Mouse (Mus musculus) cerebellum, adult 8-10 months (tissue): ENCODE measurements around the gene Lyrm7.
A peak's percentile ranks its signal among the peaks of the same experiment; 100 is the strongest.
"Not testable (repeated sequence)": the region's sequence is repeated elsewhere in the genome, so short reads cannot be mapped to it uniquely, and the experiment has no call there.

Experiments
- DNase-seq: peaks from one replicate; pipeline ENCODE4 v3.0.0; 2022

Lyrm7 gene

DNA sequence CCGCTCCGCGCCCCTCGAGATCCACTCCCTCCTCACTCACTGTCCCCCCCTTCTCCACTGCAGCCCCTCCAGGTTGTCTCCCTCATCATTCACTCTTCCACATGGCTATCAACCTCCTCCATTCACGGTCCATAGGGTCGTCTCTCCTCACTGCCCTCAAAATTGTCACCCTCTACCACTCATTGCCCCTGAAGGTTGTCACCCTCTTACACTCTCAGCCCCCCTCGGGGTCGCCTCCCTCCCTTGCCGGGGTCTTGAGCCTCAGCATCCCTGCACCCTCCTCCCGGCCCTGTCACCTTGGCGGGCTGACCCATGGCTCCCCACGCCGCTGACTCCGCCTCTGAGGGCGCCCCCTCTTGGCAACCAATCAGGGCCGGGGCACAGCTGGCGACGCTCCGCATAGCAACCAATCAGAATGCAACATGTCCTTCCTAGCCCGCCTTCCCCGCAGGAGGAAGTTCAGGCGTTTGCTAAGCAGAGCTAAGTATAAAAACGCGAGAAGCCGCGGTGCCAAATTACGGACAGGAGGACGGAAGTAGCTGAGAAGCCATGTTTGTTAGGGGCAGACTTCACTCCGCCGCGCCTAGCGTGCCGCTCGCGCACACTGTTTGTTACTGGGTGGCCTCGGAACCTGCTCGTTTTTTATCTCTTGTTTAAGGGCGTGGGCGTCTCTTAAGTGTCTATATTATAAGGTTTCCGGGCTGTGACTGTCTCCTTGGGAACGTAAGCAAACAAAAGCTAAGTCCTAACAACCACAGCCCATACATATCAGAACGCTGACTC is at the start of gene Lyrm7:
Lyrm7 (minus strand) TSS at position 661 of the 783 bp plus-strand sequence.
- peak; percentile 98 for DNase-seq

DNA sequence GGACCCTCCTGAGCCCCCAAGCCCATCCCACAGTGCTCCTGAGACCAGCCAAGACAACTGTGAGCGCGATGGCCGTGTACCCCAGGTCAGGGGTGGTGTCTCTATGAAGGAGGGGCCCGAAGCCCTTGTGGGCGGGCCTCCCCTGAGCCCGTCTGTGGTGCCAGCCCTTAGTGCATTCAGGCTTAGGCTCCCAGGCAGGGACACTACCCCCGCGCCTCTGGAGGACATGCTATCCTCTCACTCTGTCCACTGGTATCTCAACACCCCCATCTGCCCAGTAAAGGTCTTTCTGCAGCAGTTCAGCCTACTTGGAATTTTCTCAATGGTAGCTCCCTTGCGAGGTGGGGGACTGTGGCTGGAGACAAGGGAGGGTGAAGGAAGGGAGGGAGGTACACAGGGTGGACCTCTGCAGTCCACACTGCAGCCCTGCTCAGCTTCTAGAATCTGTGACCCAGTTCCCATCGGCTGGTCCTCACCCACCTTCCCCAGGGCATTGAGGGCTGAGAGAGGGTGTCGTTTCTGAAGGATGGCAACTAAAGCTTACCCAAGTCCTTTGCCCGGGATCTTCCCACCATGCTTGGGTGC is 49.5 kb upstream of the Lyrm7 start:
- no peak for DNase-seq

DNA sequence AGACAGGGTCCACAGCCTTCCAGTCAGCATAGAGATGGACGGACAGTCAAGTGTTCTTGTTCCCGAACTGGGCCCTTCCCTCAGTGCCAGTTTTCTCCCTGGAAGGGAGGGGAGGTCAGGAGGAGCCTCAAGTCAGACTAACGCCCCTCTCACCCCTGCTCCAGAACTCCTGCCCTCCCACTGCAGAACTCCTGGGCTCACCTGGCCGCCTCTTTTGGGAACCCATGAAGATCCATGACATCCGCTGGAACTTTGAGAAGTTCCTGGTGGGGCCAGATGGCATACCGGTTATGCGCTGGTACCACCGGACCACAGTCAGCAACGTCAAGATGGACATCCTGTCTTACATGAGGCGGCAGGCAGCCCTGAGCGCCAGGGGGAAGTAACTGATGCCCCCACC is 48.6 kb upstream of the Lyrm7 start:
- DNase-seq = no peak

GRCm38 (mm10) chr11:54907259-54907658 is 46.5 kb upstream of the Lyrm7 start:
- DNase-seq = no peak

DNA sequence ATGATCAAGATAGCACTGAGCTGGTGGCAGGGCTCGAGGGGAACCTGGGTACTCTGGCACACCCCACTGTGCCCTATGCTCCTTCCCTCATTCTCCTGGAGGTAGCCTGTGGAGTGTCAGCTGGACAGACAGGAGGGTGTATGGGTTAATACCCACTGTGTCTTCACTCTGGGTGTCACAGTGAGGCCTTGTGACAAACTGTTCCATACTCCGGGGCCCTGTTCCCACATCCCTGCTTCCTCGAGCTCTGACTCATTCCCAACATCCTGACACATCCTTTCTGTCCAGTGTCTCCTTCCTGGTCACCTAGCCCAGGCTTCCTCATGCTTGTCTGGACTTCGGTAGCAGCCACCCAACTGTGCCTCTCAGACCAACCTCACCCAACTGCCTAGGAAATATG is 45.8 kb upstream of the Lyrm7 start:
- no peak for DNase-seq

GRCm38 (mm10) chr11:54905931-54906330 is 45.2 kb upstream of the Lyrm7 start:
- DNase-seq = no peak

- DNase-seq = no peak
Observed at GRCm38 (mm10) chr11:54905086-54905485, 44.4 kb upstream of the Lyrm7 start.

GRCm38 (mm10) chr11:54903940-54904706 is 43.4 kb upstream of the Lyrm7 start:
- no peak for DNase-seq

- DNase-seq = no peak
Observed at GRCm38 (mm10) chr11:54903339-54903738, 42.6 kb upstream of the Lyrm7 start.

DNA sequence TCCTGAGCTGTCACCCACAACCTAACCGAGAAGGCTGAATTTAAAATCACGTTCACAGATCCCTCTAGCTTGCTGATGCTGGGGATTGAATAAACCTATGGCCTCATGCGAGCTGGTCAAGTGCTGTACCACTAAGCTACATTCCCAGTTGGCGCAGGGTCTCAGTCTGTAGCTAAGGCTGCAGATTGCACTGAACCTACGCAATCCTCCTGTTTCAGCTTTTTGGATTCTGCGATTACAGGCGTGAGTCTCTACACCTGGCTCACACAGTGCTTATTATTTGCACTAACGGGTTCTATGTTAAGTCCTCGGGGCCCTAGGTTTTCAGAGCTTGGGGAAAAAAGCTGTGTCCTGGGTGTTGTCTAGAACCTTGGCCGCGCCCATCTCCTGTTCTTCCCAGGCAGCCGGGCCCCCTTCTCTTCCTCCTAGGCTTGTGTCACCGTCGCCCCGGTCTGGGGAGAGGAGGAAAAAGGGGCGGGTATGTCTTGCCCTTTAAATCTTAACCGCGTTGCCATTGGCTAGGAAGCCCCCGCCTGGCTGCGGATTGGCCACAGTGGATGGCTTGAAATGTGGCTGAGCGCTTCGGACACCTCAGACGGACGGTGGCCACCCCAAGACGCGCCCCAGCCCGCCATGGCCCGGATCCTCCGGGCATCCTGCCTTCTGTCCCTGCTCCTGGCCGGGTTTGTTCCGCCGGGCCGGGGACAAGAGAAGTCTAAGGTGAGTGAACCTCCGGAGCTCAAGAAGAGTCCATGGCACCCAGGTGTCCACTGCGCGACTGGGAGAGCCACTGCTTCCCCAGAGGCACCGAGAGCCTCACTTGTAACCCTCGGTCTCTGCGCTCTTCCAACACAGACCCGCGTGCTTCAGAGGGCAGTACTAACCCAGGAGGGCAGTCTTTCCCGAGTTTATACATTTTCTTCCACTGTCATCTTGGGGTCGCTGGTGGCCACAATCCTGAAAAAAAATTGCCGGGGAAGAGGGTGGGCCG is 41.9 kb upstream of the Lyrm7 start, which contains the start of gene Gpx3:
Gpx3 (plus strand) TSS at position 121 of the 991 bp plus-strand sequence.
- DNase-seq = peak; percentile 69

DNA sequence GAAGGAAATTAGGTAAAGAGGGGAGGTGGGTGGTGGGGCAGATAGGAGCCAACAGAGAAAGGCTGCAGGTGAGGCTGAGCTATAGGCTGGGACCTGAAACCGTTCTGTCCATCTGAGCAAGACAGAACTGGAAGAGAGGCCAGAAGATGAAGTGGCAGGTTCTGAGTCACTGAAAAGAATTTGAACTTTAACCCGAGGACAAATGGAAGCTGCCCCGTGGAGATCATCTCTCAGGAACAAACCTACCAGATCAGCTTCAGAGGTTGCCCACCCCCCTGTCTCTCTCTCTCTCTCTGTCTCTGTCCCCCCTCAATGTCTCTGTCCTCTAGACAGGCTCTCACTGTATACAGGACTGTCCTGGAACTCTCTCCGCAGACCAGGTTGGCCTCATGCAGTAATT is 38.9 kb upstream of the Lyrm7 start:
- no peak for DNase-seq

GRCm38 (mm10) chr11:54897470-54897869 is 36.8 kb upstream of the Lyrm7 start:
- no peak for DNase-seq

DNA sequence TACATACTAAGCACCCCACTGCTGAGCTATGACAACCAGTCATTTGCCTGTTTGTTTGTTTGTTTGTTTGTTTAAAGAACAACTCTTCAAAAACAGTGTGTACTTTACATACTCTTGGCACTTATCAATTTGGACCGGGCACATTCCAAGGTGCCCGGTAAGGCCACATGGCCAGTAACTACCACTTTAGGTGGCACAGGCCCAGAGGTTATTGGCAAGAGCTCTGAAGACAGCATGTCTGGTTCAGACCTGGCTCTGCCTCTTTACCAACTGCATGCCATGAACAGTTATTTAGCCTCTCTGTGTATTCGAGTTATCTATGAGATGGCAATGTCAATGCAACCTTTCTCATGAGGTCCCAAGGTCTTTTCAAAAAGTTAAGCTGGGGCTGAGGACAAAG is 35.9 kb upstream of the Lyrm7 start:
- DNase-seq = not testable (repeated sequence)

DNA sequence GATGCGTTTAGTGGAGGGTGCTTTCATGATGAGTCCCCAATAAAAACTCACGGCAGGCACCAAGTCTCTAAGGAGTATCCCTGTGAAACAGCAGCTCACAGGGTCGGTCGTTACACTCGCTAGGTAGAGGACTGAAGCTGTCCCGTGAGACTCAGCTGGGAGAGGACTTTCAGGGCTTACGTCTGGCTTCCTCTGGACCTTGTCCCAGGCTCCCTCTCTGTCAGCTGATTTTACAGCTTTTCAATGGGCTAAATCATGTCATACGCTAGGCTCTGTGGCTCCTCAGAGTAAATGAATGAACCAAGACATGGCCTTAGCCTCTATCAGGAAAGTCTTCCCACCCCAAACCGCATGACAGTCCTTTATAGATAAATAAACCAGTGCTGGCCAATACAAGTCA is 33.9 kb upstream of the Lyrm7 start:
- DNase-seq = no peak

DNA sequence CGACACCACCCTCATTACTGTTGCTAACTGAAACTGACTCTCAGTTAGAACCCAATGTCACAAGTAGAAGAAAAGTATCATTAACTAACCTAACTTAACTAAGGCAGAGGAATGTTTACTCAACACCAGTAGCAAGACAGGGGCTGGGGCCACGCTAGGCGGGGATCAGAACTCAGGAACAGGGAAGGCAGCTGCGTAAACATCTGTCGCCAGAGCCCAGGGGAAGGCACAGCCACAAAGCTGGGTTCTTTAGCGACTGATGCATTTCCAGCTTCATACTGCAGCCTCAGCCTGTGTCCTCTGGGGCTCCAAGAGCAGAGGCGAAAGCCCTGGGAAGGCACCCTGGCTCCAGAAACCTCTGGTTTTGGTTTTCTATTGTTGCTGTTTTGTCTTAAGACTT is 31.4 kb upstream of the Lyrm7 start:
- no peak for DNase-seq

DNA sequence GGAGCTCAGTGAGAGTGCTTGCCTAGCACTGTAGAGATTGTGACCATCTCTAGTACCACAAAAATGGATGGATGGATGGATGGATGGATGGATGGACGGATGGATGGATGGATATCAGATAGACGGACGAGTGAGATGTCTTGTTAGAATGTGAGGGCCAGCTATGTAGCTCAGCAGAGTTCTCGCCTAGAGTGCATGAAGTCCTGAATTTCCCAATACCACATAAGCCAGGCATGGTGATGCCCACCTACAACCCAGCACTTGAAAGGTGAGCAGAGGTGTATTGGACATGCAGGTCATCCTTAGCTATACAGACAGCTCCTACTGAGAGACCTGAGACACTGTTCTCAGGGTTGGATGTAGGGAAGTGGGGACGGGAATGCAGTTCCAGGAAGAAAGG is 30.6 kb upstream of the Lyrm7 start:
- no peak for DNase-seq

DNA sequence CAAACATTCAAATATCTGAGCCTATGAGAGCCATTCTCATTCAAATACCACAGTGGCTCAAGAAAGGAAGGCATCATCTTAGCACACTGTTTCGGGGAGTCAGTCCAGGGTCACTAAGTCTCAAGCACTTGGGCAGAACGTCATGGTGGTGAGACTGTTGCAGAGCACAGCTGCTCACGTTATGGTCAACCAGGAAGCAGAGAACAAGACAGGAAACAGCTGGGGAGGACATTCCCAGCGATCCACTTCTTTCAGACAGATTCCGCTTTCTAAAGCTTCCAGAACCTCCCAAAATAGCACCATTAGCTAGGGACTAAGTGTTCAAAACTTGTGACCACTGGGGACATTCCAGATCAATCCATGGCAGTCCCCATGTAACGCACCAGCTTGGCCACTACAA is 27.2 kb upstream of the Lyrm7 start:
- no peak for DNase-seq

DNA sequence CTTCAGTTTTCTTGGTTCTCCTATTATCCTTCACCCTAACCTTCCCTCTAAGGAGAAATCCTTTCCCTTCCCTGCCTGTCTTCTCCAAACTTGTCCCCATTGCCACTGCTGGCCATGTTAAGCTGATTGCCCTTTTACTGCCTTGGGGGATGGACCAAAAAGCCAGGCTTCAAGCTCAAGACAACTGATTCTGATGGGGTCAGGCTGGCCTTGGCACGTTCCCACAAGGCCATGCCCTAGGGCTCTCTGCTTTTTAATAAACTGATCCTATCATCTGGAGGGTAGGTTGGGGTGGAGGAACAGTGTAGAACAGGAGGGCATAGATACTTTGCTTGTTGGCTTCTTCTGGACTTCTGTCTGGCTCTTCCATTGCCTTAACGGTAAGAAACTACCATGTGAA is 24.7 kb upstream of the Lyrm7 start:
- no peak for DNase-seq

GRCm38 (mm10) chr11:54884937-54885336 is 24.2 kb upstream of the Lyrm7 start:
- DNase-seq = no peak

- DNase-seq = no peak
Observed at GRCm38 (mm10) chr11:54884197-54884828, 23.6 kb upstream of the Lyrm7 start.

DNA sequence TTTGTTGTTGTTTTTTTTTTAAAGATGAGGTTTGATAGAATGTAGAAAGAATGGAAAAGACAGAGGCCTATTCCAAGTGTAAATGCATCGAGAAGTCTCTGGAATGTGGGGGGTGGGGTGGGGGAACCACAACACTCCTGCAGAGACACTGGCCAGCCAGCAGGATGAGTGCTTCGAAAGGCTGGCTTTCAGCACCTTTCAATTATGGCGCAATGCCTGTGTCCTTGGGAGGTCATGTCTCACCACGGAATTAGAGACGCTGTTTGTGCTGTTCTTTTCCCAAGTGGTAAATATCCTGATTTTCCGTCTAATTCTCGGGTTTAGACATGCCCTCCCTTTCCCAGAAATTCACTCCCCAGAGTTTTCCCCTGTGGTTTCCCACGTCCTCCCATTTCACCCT is 22.0 kb upstream of the Lyrm7 start:
- no peak for DNase-seq

GRCm38 (mm10) chr11:54881051-54881474 is 20.3 kb upstream of the Lyrm7 start:
- no peak for DNase-seq
